Mouse (Mus musculus) G1E (cell line): ENCODE data around the gene Aprt. TPM values are rescaled to one million over a fixed set of nuclear protein-coding genes. Genes with fewer than 3 reads are reported as not detected.

Source experiments
- ATAC-seq: 2 replicates; pipeline ENCODE4 v1.8.0; 2016; ENCODE audit warnings: mild to moderate bottlenecking; ENCODE audit not compliant: insufficient number of reproducible peaks, poor library complexity, low FRiP score, severe bottlenecking; ENCODE audit errors: extremely low read depth
- DNase-seq: peaks from one replicate; pipeline ENCODE4 v3.0.0; 2012; ENCODE audit warnings: low spot score
- H3K27me3 ChIP-seq: 2 replicates; pipeline ENCODE4 v1.6.1; 2012; ENCODE audit warnings: mild to moderate bottlenecking, low read length, inconsistent platforms; ENCODE audit not compliant: insufficient read depth
- H3K36me3 ChIP-seq: replicated peaks from 2 replicates; pipeline ENCODE3; 2012; ENCODE audit warnings: mild to moderate bottlenecking, inconsistent platforms
- H3K4me1 ChIP-seq: 2 replicates; pipeline ENCODE4 v1.6.1; 2012; ENCODE audit warnings: low read depth, low read length, inconsistent platforms, mixed read lengths; ENCODE audit not compliant: insufficient read depth
- H3K4me3 ChIP-seq: 2 replicates; pipeline ENCODE4 v1.5.1; 2012; ENCODE audit warnings: low read depth, mild to moderate bottlenecking, inconsistent platforms, low read length, moderate library complexity, mixed read lengths
- H3K9me3 ChIP-seq: replicated peaks from 2 replicates; pipeline ENCODE4 v1.6.1; 2012; ENCODE audit warnings: inconsistent platforms
- CTCF ChIP-seq: IDR thresholded peaks from 2 replicates; pipeline ENCODE4 v1.5.1; 2012; ENCODE audit warnings: low read depth, low read length, inconsistent platforms, mixed read lengths
- GATA1 ChIP-seq: IDR thresholded peaks from 2 replicates; pipeline ENCODE4 v1.6.1; 2012; ENCODE audit warnings: borderline replicate concordance, low read length, inconsistent platforms, mixed read lengths
- GATA2 ChIP-seq: IDR thresholded peaks from 2 replicates; pipeline ENCODE4 v1.6.1; 2012; ENCODE audit warnings: low read depth, low read length, inconsistent platforms, borderline replicate concordance
- POLR2AphosphoS5 ChIP-seq: IDR thresholded peaks from 2 replicates; pipeline ENCODE4 v1.6.1; 2012; ENCODE audit warnings: low read depth, low read length, inconsistent platforms; ENCODE audit not compliant: insufficient replicate concordance
- TAL1 ChIP-seq: conservative IDR thresholded peaks from 2 replicates; pipeline ENCODE4 v1.6.1; 2012; ENCODE audit warnings: low read depth, low read length, inconsistent platforms, mixed read lengths
- polyA plus RNA-seq: library from polyadenylated mRNA; stranded (reverse); fragments of >175 nt; gene quantifications from 2 replicates; pipeline ENCODE4 v1.2.3, GENCODE M21; 2012
- total RNA-seq, 2 experiments: library from RNA; stranded (forward) in 1 of 2; stranded (reverse) in 1 of 2; fragments of 200-1000 nt in 1 of 2; fragments of >200 nt in 1 of 2; fragmentation: Nextera tagmentation in 1 of 2; gene quantifications; 2 replicates each; pipeline ENCODE4 v1.2.3; 2014 to 2017

Aprt gene
- total and polyA plus RNA-seq, 3 experiments: 100.0 to 389 (median 112) TPM

DNA sequence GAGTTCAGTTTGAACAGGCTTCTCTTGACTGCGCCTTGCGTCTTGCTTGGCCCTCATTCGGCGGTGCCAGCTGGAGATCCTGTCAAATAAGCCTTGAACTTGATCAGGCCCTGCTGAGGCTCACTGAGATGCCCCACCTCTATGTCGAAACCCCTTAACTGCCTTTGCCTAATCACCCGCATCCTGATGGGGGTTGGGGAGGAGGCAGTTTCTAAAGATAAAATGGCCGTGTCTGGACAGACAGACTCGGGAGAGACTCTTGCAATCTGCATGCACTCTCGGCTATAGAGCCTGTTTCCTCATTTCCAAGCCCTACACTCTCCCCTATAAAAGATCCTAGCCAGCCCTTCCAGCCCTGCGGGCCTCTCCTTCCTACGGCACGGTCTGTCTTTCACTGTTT lies 16.5 kb upstream of the Aprt start:
- H3K4me1 ChIP-seq: peaks cover 2% of the 10 kb centered on the region; the same call in 1 of the 2 replicates
- no peak for TF ChIP-seq GATA1
- no peak for TF ChIP-seq TAL1
- no peak for TF ChIP-seq POLR2AphosphoS5
- no peak for TF ChIP-seq CTCF
- no peak for TF ChIP-seq GATA2
- H3K27me3 ChIP-seq: peaks cover 63% of the 10 kb centered on the region
- ATAC-seq (no peak), DNase-seq (no peak)
- H3K4me3 ChIP-seq: no peak overlapping the region
- peaks cover 18% of the 10 kb centered on the region for H3K36me3 ChIP-seq
- no peaks in the 10 kb centered on the region for H3K9me3 ChIP-seq

DNA sequence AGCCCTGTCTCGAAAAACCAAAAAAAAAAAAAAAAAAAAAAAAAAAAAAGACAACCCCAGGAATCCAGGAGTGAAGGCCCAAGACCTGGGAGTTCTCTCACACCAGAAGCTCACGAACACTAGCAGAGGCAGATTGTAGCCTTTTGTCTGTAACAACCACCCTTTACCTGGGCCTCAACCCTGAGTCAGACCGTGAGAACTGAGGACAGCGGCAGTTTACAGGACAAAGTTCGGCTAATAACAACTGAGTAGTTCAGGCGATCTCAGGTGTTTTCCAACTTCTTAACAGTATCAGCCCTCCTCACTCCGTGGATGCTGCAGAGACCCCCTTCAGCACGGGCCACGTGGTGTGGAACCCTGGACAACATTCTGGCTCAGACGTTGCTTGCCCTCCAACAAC lies 10.0 kb upstream of the Aprt start:
- no peak overlapping the region for H3K4me3 ChIP-seq
- peaks cover 75% of the 10 kb centered on the region for H3K27me3 ChIP-seq
- H3K36me3 ChIP-seq: no peaks in the 10 kb centered on the region
- no peak for ATAC-seq
- DNase-seq: no peak
- TF ChIP-seq GATA1 (no peak), TAL1 (no peak), CTCF (no peak), GATA2 (no peak), POLR2AphosphoS5 (no peak)
- H3K9me3 ChIP-seq: no peaks in the 10 kb centered on the region
- no peaks in the 10 kb centered on the region for H3K4me1 ChIP-seq

DNA sequence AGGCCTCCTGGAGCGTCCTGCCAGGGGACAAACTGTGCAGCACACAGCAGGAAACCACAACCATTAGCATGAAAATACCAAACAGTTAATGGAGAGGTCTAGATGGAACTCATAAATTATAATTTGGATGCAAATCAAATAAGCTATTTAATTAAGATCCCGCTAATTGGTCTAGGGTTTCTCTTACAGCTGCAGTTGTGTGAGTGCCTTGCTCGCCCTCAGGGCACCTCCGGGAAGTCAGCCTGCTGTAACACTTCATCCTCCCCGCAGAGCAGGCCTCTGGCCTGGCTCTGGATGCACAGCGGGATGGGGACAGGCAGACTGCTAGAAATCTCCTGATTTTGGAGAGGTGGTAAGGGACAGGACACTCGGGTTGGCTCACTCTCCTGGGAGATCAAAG lies 9.5 kb upstream of the Aprt start:
- H3K9me3 ChIP-seq: no peaks in the 10 kb centered on the region
- H3K4me1 ChIP-seq: no peaks in the 10 kb centered on the region
- H3K4me3 ChIP-seq: no peak overlapping the region
- H3K36me3 ChIP-seq: no peaks in the 10 kb centered on the region
- no peak for ATAC-seq
- H3K27me3 ChIP-seq: peaks cover 73% of the 10 kb centered on the region
- DNase-seq: no peak
- TF ChIP-seq GATA1 (no peak), TAL1 (no peak), CTCF (no peak), GATA2 (no peak), POLR2AphosphoS5 (no peak)

DNA sequence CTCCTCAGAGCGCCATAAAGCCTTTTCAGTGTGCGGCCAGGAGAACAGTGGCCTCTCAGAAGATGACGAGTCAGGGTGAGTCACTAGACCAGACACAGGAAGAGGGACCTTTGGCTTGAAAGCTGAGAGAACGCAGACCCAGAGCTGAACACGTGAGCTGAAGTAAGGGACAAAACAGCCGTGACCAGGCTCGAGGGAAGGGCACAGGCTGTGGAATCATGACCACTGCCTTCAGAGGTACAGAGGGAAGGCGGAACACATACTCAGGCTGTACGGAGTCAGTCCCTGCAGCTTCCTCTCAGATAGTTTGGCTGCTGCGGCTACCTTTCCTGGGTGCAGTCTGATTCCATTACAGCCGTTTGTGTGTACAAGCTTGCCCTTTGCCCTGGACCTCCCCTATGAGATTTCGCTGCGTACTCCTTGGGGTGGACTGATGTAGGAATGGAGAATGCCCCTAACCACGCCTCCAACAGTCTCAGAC lies 8.7 kb upstream of the Aprt start:
- TF ChIP-seq TAL1 (no peak), GATA2 (no peak), POLR2AphosphoS5 (no peak), CTCF (no peak), GATA1 (no peak)
- DNase-seq (no peak), ATAC-seq (no peak)
- H3K27me3 ChIP-seq: peaks cover 72% of the 10 kb centered on the region
- peaks cover under 1% of the 10 kb centered on the region; the same call in 1 of the 2 replicates for H3K4me1 ChIP-seq
- no peaks in the 10 kb centered on the region for H3K9me3 ChIP-seq
- no peaks in the 10 kb centered on the region for H3K36me3 ChIP-seq
- H3K4me3 ChIP-seq: no peak overlapping the region

DNA sequence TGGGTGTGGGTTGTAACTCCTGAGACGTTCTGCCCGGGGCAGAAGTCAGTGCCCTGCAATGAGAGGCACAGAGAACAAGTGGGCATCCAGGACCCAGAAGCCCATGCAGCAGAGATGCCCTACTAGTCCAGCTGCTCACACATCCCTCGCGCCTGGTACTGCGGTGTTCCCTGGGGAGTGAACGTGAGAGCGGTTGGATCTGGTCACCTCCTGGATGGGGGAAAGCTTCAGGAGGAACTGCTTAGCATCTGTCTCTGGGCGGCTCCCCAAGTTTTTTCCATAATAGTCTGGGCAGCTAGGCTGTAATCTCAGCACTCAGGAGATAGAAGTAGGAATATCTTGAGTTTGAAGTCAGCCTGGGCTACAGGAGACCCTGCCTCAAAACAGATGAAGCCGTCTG lies 8.3 kb upstream of the Aprt start:
- Histone ChIP-seq H3K9me3 (no peaks in the 10 kb centered on the region), H3K36me3 (no peaks in the 10 kb centered on the region), H3K4me1 (peaks cover 3% of the 10 kb centered on the region), H3K27me3 (peaks cover 71% of the 10 kb centered on the region), H3K4me3 (no peak overlapping the region)
- ATAC-seq (no peak), DNase-seq (no peak)
- TF ChIP-seq CTCF (no peak), TAL1 (no peak), GATA2 (no peak), POLR2AphosphoS5 (no peak), GATA1 (no peak)

DNA sequence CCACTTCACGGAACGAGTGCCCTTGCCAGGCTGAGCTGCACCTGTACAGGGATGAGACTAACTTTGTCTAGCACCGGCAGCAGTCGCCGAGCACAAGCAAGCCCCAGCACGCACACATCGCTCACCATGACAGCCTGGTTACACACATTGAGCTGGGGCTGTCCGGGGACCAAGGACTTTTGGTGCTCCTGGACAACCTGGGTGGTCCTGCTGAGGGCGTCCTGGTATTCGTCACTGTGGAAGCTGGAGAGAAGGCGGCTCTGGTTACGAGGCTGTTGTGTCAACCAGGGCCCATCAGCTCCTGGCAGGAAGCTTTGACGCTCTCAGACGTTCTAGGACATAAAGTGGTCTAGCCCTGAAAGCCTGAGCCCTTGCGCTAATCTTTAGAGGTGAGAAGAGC lies 4.2 kb upstream of the Aprt start:
- Histone ChIP-seq H3K4me3 (no peak overlapping the region), H3K36me3 (peaks cover 6% of the 10 kb centered on the region), H3K9me3 (no peaks in the 10 kb centered on the region), H3K4me1 (peaks cover 19% of the 10 kb centered on the region), H3K27me3 (peaks cover 58% of the 10 kb centered on the region)
- ATAC-seq: no peak
- TF ChIP-seq TAL1: no peak
- TF ChIP-seq CTCF: no peak
- TF ChIP-seq GATA1: no peak
- TF ChIP-seq POLR2AphosphoS5: no peak
- no peak for TF ChIP-seq GATA2
- no peak for DNase-seq

DNA sequence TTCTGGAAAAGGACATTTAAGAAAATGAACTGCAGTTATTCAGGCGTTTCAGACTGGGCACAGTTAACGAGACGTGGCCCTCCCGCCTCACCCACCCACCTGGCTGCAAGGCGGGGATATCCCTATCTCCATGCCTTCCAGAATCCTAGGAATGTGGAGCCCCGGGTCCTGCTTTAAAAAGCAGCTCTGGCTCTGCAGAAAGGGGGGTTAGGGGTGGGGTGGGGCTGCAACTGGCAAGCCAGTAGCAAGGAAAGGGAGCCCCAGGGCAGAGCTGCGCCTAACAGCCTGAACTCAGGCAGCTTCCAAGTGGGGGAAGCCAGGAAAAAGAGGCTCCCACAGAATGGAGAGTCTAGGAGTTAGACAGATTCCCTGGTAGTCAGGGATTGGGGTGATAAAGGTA lies 2.5 kb upstream of the Aprt start:
- H3K4me3 ChIP-seq: no peak overlapping the region
- H3K27me3 ChIP-seq: peaks cover 41% of the 10 kb centered on the region
- ATAC-seq: no peak
- H3K9me3 ChIP-seq: no peaks in the 10 kb centered on the region
- peaks cover 37% of the 10 kb centered on the region for H3K4me1 ChIP-seq
- TF ChIP-seq CTCF (no peak), GATA2 (no peak), GATA1 (no peak), TAL1 (no peak), POLR2AphosphoS5 (no peak)
- DNase-seq: no peak
- H3K36me3 ChIP-seq: peaks cover 21% of the 10 kb centered on the region
